ENCODE assay signal across 11 mouse cellular contexts in genomic region chr1:74374980-74375379, GRCm38 (mm10). TPM values are rescaled to one million over a fixed set of nuclear protein-coding genes. Genes with fewer than 3 reads are reported as not detected.
DNase-seq lines count a peak whose midpoint lies in the region; ATAC-seq and TF ChIP-seq lines count a peak whose summit lies in the region.
"Had no signal": no experiment of that assay in that cellular context is flagged by ENCODE, and none has a peak within 500 bp of the region (broad histone marks: within the 10 kb centered on the region; RNA-seq: fewer than 3 reads in every experiment).

Gene Slc11a1, plus strand, starts transcription at chr1:74375195.

- H3K9me3 ChIP-seq in lung, postnatal 0 days (ENCODE audit: low read length), result no peaks in the 10 kb centered on the region
- H3K9me3 ChIP-seq: embryonic facial prominence, embryonic 10.5 days; forebrain, embryonic 15.5 days; G1E had no signal

- no peak for TF ChIP-seq EP300 in lung, postnatal 0 days (IDR thresholded peaks at IDR 0.05)

- H3K27me3 ChIP-seq in kidney, adult 2 months (replicated peaks; ENCODE audit: control insufficient read depth, insufficient read depth, low read length), result no peaks in the 10 kb centered on the region
- H3K27me3 ChIP-seq in lung, postnatal 0 days (replicated peaks; ENCODE audit: insufficient read depth, low read length), result no peaks in the 10 kb centered on the region
- H3K27me3 ChIP-seq: forebrain, embryonic 15.5 days had no signal

- no peak within 1 kb of the TSS for H3K27ac ChIP-seq in kidney, adult 2 months (ENCODE audit: insufficient read depth, low read depth, low read length)
- H3K27ac ChIP-seq in cortical plate, adult 2 months (ENCODE audit: insufficient read depth, low read length), result 0 out of 2 replicates have a peak within 1 kb of the TSS, but pooled peaks have one; percentile 84
- H3K27ac ChIP-seq in lung, postnatal 0 days (ENCODE audit: low read length), result no peak within 1 kb of the TSS
- H3K27ac ChIP-seq: embryonic facial prominence, embryonic 10.5 days; forebrain, embryonic 15.5 days had no signal

- ATAC-seq in lung, postnatal 0 days, result peak; percentile 23; the same call in 1 of the 2 replicates
- ATAC-seq: forebrain, embryonic 15.5 days had no signal

- H3K9ac ChIP-seq in lung, postnatal 0 days (replicated peaks; ENCODE audit: low read depth), result no peak within 1 kb of the TSS
- H3K9ac ChIP-seq: forebrain, embryonic 15.5 days had no signal

- TF ChIP-seq CTCF in kidney, adult 2 months (conservative IDR thresholded peaks at IDR 0.05; ENCODE audit: insufficient read depth, insufficient read length, low read depth, low read length), result no peak
- no peak for TF ChIP-seq CTCF in cortical plate, adult 2 months (IDR thresholded peaks at IDR 0.05; ENCODE audit: extremely low read depth, insufficient read depth, low read length)
- TF ChIP-seq CTCF in lung, postnatal 0 days (IDR thresholded peaks at IDR 0.05), result no peak

- TF ChIP-seq POLR2A in kidney, adult 2 months (IDR thresholded peaks at IDR 0.05; ENCODE audit: low read depth, low read length), result no peak
- TF ChIP-seq POLR2A in cortical plate, adult 2 months (IDR thresholded peaks at IDR 0.05; ENCODE audit: extremely low read depth, insufficient read depth, low read length), result no peak

- WGBS in kidney, adult 2 months, result 71% methylated on average over 8 of the region's 8 CpGs
- WGBS in lung, postnatal 0 days, result 63% methylated on average over 8 of the region's 8 CpGs

- H3K4me3 ChIP-seq in kidney, adult 2 months (ENCODE audit: insufficient read depth, low read depth, low read length), result 0 out of 2 replicates have a peak within 1 kb of the TSS, but pooled peaks have one; percentile 1
- H3K4me3 ChIP-seq in cortical plate, adult 2 months (ENCODE audit: insufficient read depth, low read length), result no peak within 1 kb of the TSS
- no peak within 1 kb of the TSS for H3K4me3 ChIP-seq in lung, postnatal 0 days (ENCODE audit: low read depth, low read length)
- H3K4me3 ChIP-seq: embryonic facial prominence, embryonic 10.5 days; forebrain, embryonic 15.5 days had no signal

- H3K36me3 ChIP-seq in kidney, adult 2 months (ENCODE audit: control insufficient read depth, insufficient read depth, low read length), result no peaks in the 10 kb centered on the region
- no peaks in the 10 kb centered on the region for H3K36me3 ChIP-seq in lung, postnatal 0 days (ENCODE audit: insufficient read depth, low read length)
- H3K36me3 ChIP-seq: embryonic facial prominence, embryonic 10.5 days; forebrain, embryonic 15.5 days; G1E had no signal

- peak; percentile 24 for DNase-seq in kidney, adult 2 months
- DNase-seq in kidney, postnatal 36 days, result no peak
- DNase-seq in adrenal gland, postnatal 4 days (ENCODE audit: low spot score in 2 of 2), result no peak
- peak; percentile 42 for DNase-seq in lung, postnatal 0 days (ENCODE audit: low spot score)
- no peak for DNase-seq in natural killer cell, adult 2 months (ENCODE audit: low spot score in 2 of 2)
- no peak for DNase-seq in embryo, embryonic 11 days
- DNase-seq in spleen, adult 12 weeks (ENCODE audit: low spot score), result no peak

- no peaks in the 10 kb centered on the region for H3K4me1 ChIP-seq in kidney, adult 2 months (ENCODE audit: control insufficient read depth, insufficient read depth, low read length)
- no peaks in the 10 kb centered on the region for H3K4me1 ChIP-seq in cortical plate, adult 2 months (ENCODE audit: control insufficient read depth, insufficient read depth, low read length)
- H3K4me1 ChIP-seq in lung, postnatal 0 days (ENCODE audit: insufficient read depth, low read depth, low read length), result no peaks in the 10 kb centered on the region
- H3K4me1 ChIP-seq: forebrain, embryonic 15.5 days had no signal

- H3K4me2 ChIP-seq in lung, postnatal 0 days (replicated peaks; ENCODE audit: low read depth, low read length), result no peak within 1 kb of the TSS
- H3K4me2 ChIP-seq: forebrain, embryonic 15.5 days had no signal

RNA-seq across cellular contexts. Expression of gene Slc11a1, which starts in this region (rescaled TPM):
- 13.4 and 15.3 TPM in 2 replicates for polyA plus RNA-seq in kidney, adult 2 months (2012; rRNA removed)
- 10 to 100 TPM; 10.2 to 13.6 TPM for total RNA-seq in adrenal gland, postnatal 4 days (2021)
- polyA plus RNA-seq in cortical plate, adult 2 months (2012; rRNA removed), result 7.6 and 8.9 TPM in 2 replicates
- 4.6 and 4.8 TPM in 2 replicates for polyA plus RNA-seq in lung, postnatal 0 days (2015; fragmentation: Nextera tagmentation; extraction: Ambion mirVana)
- polyA plus RNA-seq: G1E had no signal

Comparison
In these comparisons a context has a peak if more than half of its experiments do, and no peak if none do; other contexts are left out.
1. DNase-seq: peak in kidney, adult 2 months (single experiment) and lung, postnatal 0 days (single experiment); none in kidney, postnatal 36 days (0 of 2), adrenal gland, postnatal 4 days (0 of 2), natural killer cell, adult 2 months (0 of 2), embryo, embryonic 11 days (single experiment) and spleen, adult 12 weeks (single experiment).